Mouse (Mus musculus): ENCODE data around the gene Nrn1l.

The Nrn1l gene

DNA sequence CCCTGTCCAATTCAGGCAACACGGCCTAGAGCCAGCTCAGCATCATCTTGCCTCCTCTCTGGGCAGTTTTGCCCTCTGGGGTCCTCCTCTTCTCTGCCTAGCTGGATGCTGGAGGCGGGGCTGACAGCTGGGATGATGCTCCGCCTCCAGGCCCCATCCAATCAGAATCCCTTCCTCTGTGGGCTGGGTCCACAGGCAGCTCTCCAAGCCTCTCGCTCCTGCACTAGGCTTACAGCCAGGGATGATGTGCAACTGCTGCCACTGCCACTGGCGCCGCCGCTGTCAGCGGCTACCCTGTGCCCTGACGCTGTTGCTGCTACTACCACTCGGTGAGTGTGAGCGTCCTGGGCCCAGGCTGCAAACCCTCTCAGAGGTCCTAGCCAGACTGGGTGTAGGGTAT, at the start of gene Nrn1l:
Nrn1l (plus strand) TSS at position 229 of the 400 bp plus-strand sequence.
- in situ Hi-C loops (cut with MboI), result no loop called here

DNA sequence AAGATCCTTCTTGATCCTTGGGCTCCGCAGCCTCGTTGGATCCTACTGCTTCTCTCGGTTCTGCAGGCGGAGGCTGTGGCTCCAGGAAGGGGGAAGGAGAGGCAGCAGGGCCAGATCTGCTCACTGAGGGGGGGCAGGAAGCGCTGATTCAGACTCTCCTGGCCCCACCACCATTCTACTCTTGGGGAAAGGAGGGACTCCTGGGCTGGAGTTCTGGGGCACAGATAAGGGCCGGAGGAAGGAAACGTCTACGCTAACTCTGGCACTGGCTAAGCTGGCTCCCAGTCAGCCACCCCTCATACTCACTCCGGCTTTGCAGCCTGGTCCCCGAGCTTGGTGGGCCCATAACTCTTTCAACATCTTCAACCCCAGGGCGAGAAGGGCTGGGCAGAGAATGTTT, 46.7 kb upstream of the Nrn1l start:
- in situ Hi-C loops (cut with MboI), result no loop called here

DNA sequence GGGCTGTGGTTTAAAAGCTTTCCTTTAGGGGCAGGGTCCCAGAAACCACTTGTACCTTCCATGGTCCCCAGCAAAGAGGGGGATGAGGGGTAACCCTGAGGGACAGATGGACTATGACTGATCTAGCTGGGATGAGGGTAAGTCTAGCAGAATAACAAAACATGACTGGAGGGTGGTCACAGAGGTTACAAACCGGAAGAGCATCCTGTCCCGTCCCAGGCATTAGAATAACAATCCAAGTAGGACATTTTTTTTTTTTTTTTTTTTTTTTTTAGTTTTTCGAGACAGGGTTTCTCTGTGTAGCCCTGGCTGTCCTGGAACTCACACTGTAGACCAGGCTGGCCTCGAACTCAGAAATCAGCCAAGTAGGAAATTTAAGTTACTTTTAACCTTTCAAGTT, 43.4 kb upstream of the Nrn1l start:
- in situ Hi-C loops (cut with MboI), result no loop called here

DNA sequence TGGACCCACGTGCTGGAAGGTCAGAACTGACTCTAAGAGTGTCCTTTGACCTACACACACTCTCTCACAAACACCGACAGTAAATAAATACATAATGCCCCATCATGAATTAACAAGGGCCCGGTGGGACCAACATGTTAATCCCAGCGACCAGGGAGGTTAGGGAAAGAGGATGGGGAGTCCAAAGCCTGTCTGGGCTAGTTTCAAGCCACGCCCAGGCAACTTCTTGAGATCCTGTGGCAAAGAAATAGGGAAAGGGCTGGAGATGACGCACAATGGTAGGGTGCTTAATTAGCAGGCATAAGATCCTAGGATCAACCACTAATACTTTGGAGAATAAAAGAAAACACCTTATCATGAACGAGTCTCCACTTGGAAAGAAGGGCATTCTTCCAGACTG, 42.8 kb upstream of the Nrn1l start:
- in situ Hi-C loops (cut with MboI), result no loop called here

DNA sequence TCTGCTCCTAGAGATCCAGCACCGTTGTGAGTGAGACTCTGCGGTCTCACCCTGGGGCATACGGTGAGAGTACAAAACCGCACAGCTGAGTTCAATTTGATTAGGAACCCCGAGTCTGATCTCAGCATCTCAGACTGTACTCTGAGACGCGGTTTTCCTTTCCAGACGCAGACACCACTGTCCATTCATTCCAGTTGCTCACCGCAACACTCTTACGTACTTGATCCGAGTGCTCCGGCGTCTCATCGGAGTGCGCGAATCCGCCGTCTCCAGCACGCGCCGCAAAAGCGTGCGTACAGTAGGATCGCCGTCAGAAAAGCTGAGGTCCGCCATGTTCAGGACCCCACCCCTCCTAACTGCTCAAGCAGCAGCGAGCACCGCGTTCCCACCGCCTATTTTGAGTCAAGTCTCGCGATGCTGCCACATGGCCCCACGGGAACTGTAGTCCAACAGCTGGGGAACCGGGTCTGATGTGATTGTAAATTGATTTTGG, 41.7 kb upstream of the Nrn1l start:
- in situ Hi-C loops (cut with MboI), result no loop called here

DNA sequence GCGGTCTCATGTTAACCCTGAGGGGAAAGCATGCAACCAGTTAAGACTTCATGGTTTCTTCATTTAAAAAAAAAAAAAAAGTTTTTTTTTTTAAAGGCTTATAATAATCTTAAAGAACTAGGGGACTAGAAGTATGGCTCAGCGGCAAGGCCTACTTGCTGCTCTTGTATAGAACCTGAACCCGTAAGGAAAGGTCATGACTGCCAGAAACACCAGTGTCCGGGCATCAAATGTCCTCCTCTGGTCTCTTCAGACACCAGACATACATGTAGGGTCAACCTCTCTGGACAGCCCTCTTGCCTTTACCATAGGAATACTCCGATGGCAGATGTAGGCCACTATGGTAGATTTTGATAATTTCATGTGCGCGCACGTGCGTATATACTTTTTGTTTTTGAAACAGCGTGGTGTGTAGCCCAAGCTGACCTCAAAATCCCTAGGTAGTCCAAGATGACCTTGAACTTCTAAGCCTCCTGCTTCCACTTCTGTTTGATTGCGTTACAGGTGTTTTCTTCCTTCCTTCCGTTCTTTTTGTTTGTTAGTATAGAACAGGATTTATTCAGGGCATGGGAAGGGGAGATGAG, 41.1 kb upstream of the Nrn1l start:
- in situ Hi-C loops (cut with MboI), result no loop called here

DNA sequence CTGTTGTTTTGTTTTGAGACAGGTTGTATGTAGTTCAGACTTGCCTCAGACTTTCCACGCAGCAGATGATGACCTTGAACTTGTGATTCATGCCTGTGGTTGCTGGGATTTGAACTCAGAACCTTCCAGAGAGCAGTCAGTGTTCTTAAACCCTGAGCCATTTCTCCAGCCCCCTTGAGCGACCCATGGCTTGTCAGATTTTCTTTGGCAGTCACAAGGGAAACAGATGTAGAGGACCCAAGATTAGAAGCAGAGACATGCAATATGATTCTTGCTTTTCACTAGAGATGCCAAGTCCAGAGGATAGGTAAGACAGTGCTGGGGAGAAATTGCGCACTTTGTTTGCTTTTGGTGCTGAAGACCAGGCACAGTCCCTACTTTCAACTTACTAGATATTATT, 40.2 kb upstream of the Nrn1l start, which contains the start of gene Cenpt:
Cenpt (minus strand) TSS at position 101 of the 400 bp plus-strand sequence.
- in situ Hi-C loops (cut with MboI), result no loop called here

DNA sequence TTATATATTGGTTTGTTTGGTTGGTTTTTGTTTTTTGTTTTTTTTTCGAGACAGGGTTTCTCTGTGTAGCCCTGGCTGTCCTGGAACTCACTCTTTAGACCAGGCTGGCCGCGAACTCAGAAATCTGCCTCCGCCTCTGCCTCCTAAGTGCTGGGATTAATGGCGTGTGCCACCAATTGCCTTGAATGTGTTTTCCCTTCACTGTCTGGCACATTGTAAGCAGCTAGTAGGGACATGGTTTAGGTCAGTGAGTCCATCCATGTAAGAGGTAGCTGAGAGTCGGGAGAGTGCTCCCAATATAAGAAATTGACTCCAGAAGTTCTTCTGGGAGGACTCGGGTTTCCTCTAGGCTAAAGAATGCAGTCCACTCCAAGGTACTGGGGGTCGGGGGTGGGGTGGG, 39.1 kb upstream of the Nrn1l start:
- in situ Hi-C loops (cut with MboI), result no loop called here

DNA sequence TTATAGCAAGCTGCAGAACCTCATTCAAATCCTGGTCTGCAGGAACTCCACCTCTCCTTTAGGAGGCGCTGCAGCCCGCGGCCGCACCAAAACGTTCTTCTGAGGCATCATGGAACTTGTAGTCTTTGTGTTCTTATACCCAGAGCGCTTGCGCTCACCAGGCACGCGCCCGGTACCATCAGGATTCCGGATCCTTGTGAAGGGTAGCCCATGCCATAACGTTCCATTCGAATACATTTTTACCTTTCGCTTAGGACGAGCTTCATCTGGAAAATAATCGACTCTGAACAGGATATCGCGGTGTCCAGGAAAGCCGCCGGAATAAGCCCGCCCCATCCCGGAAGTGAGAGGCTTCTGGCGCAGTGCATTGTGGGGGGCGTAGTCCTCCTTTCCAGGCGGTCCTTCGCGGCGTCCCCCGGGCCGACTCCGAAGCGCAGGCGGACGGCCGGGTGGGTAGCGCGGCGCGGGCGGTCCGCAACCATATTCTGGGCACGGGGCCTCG, 38.6 kb upstream of the Nrn1l start, which contains the start of gene Thap11:
Thap11 (plus strand) TSS at position 418 of the 502 bp plus-strand sequence.
- in situ Hi-C loops (cut with MboI), result no loop called here

DNA sequence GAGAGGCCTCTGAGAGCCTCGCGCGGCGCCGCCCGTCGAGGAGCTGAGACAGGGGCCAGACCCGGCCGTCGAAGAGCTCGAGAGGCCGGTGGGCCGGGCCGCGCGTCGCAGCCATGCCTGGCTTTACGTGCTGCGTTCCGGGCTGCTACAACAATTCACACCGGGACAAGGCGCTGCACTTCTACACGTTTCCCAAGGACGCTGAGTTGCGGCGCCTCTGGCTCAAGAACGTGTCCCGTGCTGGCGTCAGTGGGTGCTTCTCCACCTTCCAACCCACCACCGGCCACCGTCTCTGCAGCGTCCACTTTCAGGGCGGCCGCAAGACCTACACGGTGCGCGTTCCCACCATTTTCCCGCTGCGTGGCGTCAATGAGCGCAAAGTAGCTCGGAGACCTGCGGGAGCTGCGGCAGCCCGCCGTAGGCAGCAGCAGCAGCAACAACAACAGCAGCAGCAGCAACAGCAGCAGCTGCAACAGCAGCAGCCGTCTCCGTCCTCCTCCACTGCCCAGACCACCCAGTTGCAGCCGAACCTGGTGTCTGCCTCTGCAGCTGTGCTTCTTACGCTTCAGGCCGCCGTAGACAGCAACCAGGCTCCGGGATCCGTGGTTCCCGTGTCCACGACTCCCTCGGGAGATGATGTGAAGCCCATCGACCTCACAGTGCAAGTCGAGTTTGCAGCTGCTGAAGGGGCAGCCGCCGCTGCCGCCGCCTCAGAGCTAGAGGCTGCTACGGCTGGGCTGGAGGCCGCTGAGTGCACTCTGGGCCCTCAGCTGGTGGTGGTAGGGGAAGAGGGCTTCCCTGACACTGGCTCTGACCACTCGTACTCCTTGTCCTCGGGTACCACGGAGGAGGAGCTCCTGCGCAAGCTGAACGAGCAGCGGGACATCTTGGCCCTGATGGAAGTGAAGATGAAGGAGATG, 37.9 kb upstream of the Nrn1l start:
- in situ Hi-C loops (cut with MboI), result no loop called here

DNA sequence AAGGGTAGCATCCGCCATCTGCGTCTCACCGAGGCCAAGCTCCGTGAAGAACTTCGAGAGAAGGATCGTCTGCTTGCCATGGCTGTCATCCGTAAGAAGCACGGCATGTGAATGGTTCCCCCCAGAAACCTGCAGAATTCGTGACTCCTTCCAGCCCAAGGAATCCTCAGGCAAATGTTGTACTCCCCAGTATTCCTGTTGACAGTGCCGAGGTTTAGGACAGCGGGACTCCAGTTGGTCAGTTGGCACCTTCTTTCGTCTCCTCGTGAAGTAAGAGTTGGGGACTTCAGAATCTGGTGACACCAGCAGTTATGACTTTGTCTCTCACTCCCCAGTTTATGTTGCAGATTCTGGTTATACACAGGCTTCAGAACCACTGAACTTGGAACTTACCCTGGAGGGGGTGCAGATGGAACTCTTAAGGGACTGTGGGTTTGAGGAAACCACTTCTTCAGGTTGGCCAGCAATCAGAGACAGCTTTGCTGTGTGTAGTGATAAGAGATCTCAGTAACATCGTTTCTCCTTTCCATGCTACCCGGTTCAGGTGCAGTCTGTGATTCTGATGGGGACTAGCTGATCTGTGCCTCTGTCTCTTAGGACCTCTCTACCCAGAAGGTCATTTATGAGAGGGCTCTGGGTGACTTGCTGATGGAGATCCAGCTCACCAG, 37.1 kb upstream of the Nrn1l start:
- in situ Hi-C loops (cut with MboI), result no loop called here

DNA sequence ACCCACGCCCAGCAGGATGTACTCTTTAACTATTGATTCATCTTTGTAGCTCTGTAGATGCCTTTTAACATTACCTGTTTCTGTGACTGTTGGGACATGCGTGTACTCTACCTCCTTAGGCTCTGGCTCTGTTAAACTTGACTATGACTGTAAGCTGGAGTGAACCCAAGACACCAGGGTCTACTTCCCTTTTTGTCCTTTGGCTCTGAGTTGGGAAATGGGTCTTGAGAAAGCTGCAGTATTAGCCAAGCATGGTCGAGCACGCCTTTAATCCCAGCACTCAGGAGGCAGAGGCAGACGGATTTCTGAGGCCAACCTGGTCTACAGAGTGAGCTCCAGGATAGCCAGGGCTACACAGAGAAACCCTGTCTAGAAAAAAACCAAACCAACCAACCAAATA, 34.9 kb upstream of the Nrn1l start:
- in situ Hi-C loops (cut with MboI), result no loop called here

DNA sequence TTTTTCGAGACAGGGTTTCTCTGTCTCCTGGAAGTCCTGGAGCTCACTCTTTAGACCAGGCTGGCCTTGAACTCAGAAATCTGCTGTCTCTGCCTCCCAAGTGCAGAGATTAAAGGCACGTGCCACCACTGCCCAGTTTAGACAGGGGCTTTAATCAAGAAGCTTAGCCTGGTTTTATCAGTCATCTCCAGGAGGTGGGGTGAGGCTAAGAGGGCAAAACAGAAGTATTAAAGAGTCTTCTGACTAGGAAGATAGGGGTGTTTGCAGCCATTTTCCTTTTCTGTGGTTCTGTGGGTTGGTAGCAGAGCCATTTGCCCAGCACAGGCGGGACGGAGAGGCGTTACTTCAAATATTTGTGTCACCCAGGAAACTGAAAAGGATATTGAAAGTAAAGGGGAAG, 34.1 kb upstream of the Nrn1l start:
- in situ Hi-C loops (cut with MboI), result no loop called here

DNA sequence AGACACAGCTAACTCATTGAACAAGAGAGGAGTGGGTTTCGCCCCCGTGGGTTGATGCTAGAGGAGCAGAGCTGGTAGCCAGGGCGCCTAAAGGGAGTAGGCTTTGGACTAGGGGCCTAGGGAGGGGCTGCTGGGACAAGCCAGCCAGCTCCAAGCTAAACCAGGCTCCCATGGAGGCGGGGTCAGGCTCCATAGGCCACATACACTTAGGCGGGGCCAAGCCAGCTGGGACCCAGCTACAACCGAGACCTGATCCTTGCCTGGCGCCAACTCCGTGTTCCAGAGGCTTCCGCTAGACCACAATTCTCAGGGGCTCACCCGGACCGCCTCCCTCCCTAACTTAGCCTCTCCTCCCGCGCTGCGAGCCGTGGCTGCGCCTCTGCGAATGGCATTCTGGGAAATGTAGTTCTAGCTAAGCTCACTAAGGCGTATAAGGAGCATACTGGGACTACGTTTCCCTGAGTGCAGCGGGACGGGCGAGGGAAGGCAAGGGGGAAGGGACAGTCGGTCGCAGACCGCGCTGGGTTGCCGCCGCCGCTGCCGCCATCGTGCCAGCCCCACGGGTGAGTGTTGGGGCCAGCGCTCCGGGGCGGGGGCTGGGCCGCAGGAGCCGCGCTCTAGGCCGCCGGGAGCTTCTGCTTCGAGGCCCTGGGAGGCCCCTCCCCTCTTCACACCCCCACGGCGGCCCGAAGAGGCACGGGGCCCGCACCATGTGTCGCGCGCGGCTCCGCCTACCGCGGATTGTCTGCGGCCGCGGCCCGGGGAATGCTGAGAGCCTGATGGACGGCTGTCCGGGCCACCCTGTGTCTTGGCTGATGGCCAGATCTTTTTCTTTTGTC, 33.0 kb upstream of the Nrn1l start, which contains the start of gene Nutf2:
Nutf2 (plus strand) TSS at position 438 of the 839 bp plus-strand sequence.
- in situ Hi-C loops (cut with MboI), result no loop called here

DNA sequence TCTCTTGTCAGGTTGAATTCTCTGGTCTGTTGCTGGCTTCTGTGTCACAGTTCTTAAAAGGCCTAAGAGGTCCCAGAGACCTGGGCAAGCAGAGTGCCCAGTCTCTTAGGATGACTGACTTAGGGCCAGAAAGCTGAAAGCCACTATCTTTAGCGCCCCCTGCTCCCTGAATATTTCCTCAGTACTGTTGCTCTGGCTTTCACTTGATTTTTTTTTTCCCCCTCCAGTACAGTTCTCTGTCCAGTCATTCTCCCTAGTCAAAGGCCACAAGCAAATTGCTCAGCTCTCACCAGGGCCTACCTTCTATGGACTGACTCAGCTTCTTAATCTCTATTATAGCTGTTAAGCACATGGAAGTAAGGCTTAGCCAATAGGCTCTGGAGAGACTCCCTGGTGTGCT, 31.4 kb upstream of the Nrn1l start:
- in situ Hi-C loops (cut with MboI), result no loop called here

DNA sequence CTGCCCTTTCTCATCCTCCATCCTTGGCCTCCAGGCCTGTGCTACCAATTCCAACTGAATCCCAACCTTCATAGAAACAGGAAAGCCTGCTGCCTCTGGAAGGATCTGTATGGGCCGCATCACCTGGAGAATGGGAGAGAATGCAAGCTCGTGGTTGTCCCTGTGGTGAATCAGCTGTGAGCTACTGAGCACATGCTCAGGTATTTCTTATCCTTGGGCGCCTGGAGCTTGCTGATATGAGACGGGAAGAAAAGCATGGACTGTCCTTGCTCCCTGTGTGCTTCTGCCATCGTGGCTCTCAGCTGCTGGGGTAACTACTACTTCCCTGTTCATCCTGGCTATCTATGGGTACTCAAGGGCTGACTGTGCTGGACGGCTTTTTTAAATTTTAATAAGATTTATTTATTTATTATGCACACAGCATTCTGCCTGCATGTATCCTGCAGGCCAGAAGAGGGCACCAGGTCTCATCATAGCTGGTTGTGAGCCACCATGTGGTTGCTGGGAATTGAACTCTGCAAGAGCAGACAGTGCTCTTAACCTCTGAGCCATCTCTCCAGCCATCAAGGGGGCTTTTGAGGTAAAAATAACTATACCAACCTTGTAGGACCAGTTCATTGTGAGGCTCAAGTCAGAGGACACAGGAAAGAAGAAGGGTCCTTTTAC, 26.9 kb upstream of the Nrn1l start:
- in situ Hi-C loops (cut with MboI), result no loop called here

DNA sequence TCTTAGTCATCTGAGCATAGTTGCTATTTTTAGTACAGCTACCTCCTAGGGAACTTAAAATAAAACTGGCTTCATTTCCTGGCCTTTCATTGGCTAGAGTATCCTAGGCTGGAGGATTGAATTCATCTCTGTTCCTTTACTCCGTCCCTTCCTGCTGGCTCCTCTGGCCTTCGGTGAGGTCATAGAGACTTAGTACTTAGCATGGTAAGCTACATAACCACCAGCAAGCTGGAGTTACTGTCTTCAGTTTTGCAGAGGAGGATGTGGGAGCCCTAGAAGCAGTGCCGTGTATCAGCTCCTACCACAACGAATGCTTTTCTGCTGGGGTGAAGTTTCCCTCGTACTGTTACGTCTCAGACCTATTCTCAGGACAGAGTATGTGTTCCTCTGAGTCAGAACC, 19.1 kb upstream of the Nrn1l start:
- in situ Hi-C loops (cut with MboI), result no loop called here

DNA sequence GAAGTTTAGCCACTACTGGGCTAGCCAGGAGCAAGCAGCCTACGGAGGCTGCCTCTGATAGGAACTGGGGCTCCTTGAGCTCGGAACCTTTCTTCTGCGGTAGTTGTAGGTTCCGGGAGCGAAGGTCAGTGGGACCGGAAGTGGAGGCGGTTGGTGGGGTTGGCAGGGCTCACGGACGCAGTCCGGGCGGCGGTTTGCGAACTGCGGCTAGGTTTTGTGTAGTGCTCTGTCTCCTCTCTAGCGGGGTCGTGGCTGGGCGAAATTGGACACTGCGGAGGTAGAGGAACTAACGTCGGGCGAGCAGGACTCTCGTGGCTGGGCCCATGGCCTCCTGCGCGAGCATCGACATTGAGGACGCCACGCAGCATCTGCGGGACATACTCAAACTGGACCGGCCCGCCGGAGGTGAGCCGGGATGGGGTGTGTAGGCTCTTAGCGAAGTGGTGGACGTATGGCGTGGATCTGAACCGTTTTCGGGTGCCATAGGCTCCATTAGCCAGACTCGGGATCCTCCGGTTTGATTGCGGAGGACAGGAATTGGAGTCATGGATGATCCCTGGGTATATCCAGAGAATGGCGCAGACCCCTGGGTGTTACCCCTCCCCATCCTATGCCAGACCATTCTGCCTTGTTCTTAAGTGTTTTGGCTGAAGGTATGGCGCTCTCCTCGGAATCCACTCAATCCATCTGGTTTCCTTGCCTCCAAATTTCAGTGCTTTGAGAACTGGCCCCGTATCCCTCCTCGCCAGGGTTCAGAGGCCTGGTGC, 12.4 kb upstream of the Nrn1l start, which contains the start of gene Edc4:
Edc4 (plus strand) TSS at position 128 of the 767 bp plus-strand sequence.
- in situ Hi-C loops (cut with MboI), result no loop called here

DNA sequence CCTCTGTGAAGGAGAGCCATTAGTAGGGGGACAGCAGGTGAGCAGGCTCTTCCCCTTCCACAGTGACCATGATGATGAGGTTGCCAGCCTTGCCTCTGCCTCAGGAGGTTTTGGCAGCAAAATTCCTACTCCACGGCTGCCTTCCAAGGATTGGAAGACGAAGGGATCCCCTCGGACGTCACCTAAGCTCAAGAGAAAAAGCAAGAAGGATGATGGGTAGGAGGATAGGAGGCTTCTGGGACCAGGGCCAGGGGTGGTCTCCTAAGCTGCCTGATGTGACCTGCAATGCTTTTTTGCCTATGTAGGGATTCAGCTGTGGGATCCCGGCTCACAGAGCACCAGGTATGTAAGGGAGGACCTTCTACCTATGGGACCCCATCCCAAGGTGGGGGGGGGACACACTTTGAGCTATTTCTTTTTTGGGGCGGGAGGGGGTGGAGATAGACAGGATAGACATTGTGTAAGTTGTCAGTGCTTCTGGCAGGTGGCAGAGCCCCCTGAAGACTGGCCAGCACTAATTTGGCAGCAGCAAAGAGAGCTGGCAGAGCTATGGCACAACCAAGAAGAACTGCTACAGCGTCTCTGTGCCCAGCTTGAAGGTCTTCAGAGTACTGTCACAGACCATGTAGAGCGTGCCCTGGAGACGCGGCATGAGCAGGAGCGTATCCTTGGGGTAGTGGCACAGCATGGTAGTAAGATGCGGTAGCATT, 3.5 kb upstream of the Nrn1l start:
- in situ Hi-C loops (cut with MboI), result no loop called here

Measured in mature B cell (primary cell).